Comparison of ENCODE assay signal across 11 mouse cellular contexts in genomic region chr4:134601404-134601803, GRCm38 (mm10). TPM values are rescaled to one million over a fixed set of nuclear protein-coding genes. Genes with fewer than 3 reads are reported as not detected.
DNase-seq lines count a peak whose midpoint lies in the region; ATAC-seq and TF ChIP-seq lines count a peak whose summit lies in the region.
"Had no signal": no experiment of that assay in that cellular context is flagged by ENCODE, and none has a peak within 500 bp of the region (broad histone marks: within the 10 kb centered on the region; RNA-seq: fewer than 3 reads in every experiment).

No protein-coding gene starts in this region.

- no peak overlapping the region for H3K4me3 ChIP-seq in hindbrain, embryonic 15.5 days
- no peak overlapping the region for H3K4me3 ChIP-seq in hindbrain, embryonic 12.5 days
- H3K4me3 ChIP-seq in small intestine, adult 2 months (ENCODE audit: low read depth, low read length), result no peak overlapping the region

- 56% methylated on average over 8 of the region's 8 CpGs for WGBS in hindbrain, embryonic 15.5 days
- WGBS in hindbrain, embryonic 12.5 days, result 46% methylated on average over 8 of the region's 8 CpGs
- WGBS in small intestine, adult 2 months, result 42% methylated on average over 8 of the region's 8 CpGs

- no peak overlapping the region for H3K4me2 ChIP-seq in hindbrain, embryonic 15.5 days
- no peak overlapping the region for H3K4me2 ChIP-seq in hindbrain, embryonic 12.5 days (replicated peaks)
- H3K4me2 ChIP-seq: midbrain, embryonic 11.5 days had no signal

- no peaks in the 10 kb centered on the region for H3K36me3 ChIP-seq in hindbrain, embryonic 15.5 days
- no peaks in the 10 kb centered on the region for H3K36me3 ChIP-seq in hindbrain, embryonic 12.5 days
- H3K36me3 ChIP-seq in small intestine, adult 2 months (ENCODE audit: control insufficient read depth, insufficient read depth, low read length), result no peaks in the 10 kb centered on the region

- no peak for TF ChIP-seq CTCF in small intestine, adult 2 months (IDR thresholded peaks at IDR 0.05; ENCODE audit: extremely low read depth, insufficient read length, insufficient replicate concordance, low read depth, low read length)

- TF ChIP-seq POLR2A in small intestine, adult 2 months (IDR thresholded peaks at IDR 0.05; ENCODE audit: low read depth, low read length), result no peak

- H3K27me3 ChIP-seq in hindbrain, embryonic 15.5 days, result no peaks in the 10 kb centered on the region
- H3K27me3 ChIP-seq in hindbrain, embryonic 12.5 days, result no peaks in the 10 kb centered on the region; the same call in 1 of the 2 replicates
- no peaks in the 10 kb centered on the region for H3K27me3 ChIP-seq in small intestine, adult 2 months (ENCODE audit: control insufficient read depth, insufficient read depth, low read length)

- peaks cover 65% of the 10 kb centered on the region for H3K4me1 ChIP-seq in hindbrain, embryonic 15.5 days (replicated peaks)
- peaks cover 34% of the 10 kb centered on the region for H3K4me1 ChIP-seq in hindbrain, embryonic 12.5 days
- 0 out of 2 replicates have a peak, but pooled peaks cover 6% of the 10 kb centered on the region for H3K4me1 ChIP-seq in small intestine, adult 2 months (ENCODE audit: control insufficient read depth, insufficient read depth, insufficient read length, low read length)

- DNase-seq in spleen, postnatal 36 days (ENCODE audit: low spot score in 2 of 2), result peak; percentile 37 to 44
- no peak for DNase-seq in spleen, postnatal 4 days (ENCODE audit: low spot score in 2 of 2)
- no peak for DNase-seq in cerebellum, adult 8-10 months
- DNase-seq: adrenal gland, postnatal 25 days; forebrain, postnatal 0 days had no signal

- no peaks in the 10 kb centered on the region for H3K9me3 ChIP-seq in hindbrain, embryonic 15.5 days
- no peaks in the 10 kb centered on the region for H3K9me3 ChIP-seq in hindbrain, embryonic 12.5 days (replicated peaks)

- H3K27ac ChIP-seq in hindbrain, embryonic 15.5 days (replicated peaks), result peak overlapping the region; percentile 35; the same call in 1 of the 2 replicates
- no peak overlapping the region for H3K27ac ChIP-seq in hindbrain, embryonic 12.5 days
- peak overlapping the region; percentile 31; the same call in 1 of the 2 replicates for H3K27ac ChIP-seq in small intestine, adult 2 months (ENCODE audit: insufficient read depth, low read depth, low read length)

- no peak for ATAC-seq in hindbrain, embryonic 15.5 days (ENCODE audit: low FRiP score, low read depth)
- no peak for ATAC-seq in hindbrain, embryonic 12.5 days (ENCODE audit: low FRiP score)
- ATAC-seq in inflammation-experienced regulatory T-cells, adult 6 months, result peak; percentile 38
- no peak for ATAC-seq in frontal cortex, adult (ENCODE audit: low TSS enrichment)
- ATAC-seq: forebrain, postnatal 0 days had no signal

- no peak overlapping the region for H3K9ac ChIP-seq in hindbrain, embryonic 15.5 days
- no peak overlapping the region for H3K9ac ChIP-seq in hindbrain, embryonic 12.5 days
- H3K9ac ChIP-seq: forebrain, postnatal 0 days had no signal

RNA-seq across cellular contexts. Expression of gene Selenon, which starts 49.4 kb away (rescaled TPM):
- polyA plus RNA-seq in hindbrain, embryonic 15.5 days (2015; fragmentation: Nextera tagmentation; extraction: Ambion mirVana), result 31.2 and 32.0 TPM in 2 replicates
- 36.7 and 42.8 TPM in 2 replicates for polyA plus RNA-seq in hindbrain, embryonic 12.5 days (2016; fragmentation: Nextera tagmentation; extraction: Ambion mirVana)
- under 1 TPM; 0.44 to 0.63 (median 0.63) TPM for polyA plus RNA-seq in inflammation-experienced regulatory T-cells, adult 6 months (2017; shearing (Covaris generic))
- polyA plus RNA-seq in small intestine, adult 2 months (2012; rRNA removed), result 4.5 and 4.8 TPM in 2 replicates

Comparison
In these comparisons a context has a peak if more than half of its experiments do, and no peak if none do; other contexts are left out.
1. DNase-seq: peak in spleen, postnatal 36 days (2 of 2); none in spleen, postnatal 4 days (0 of 2) and cerebellum, adult 8-10 months (single experiment).